Mouse (Mus musculus): ENCODE data around the gene Ppard.

The Ppard gene

DNA sequence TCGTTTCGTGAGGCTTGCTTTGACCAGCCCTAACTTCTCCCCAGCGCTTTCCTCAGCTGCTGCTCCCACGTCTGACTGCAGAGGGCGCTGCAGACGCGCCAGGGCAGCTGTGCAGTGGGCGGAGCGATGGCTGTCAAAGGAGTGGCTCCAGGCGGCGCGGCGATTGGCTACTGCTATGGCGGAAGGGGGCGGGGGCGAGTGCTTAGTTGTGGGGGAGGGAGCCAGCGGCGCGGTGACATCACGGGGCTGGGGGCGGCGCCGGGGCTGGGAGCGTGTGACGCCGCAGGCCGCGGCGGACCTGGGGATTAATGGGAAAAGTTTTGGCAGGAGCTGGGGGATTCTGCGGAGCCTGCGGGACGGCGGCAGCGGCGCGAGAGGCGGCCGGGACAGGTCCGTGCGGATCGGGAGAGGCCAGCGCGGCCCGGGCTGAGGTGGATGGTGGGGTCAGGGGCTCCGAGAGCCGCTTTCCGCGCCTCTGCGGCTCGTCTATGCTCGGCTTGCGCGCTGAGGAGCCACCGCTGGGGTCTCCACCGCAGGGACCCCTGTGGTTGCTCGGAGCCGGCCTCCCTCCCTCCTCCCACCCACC, at the start of gene Ppard:
Gene Ppard, plus strand, starts transcription at position 226 of the 586 bp plus-strand sequence.
- in situ Hi-C loops (cut with MseI, MboI), result no loop called here

GRCm38 (mm10) chr17:28184971-28185638, 47.4 kb upstream of the Ppard start:
- in situ Hi-C loops (cut with MseI, MboI), result no loop called here

- in situ Hi-C loops (cut with MseI, MboI), result no loop called here
Observed at GRCm38 (mm10) chr17:28188313-28188712, 44.2 kb upstream of the Ppard start.

GRCm38 (mm10) chr17:28192754-28193153, 39.7 kb upstream of the Ppard start:
- in situ Hi-C loops (cut with MseI, MboI), result no loop called here

DNA sequence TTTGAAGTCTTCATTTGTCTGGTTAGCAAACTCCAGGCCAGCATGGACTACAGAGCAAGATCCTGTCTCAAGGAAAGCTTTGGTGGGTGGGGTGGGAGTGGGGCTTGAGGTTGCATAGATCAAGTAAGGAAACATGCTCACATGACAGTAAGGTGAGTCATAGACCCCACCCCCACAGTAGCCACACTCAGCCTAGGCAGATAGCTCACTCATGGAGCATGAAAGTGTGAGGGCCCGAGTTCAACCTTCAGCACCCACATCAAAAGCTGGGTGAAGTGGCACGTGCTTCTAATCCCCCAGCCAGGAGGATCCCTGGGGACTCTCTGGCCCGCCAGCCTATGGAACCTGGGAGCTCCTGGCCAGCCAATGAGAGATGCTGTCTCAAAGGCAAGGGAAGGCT, 38.9 kb upstream of the Ppard start:
- in situ Hi-C loops (cut with MseI, MboI), result no loop called here

- in situ Hi-C loops (cut with MseI, MboI), result no loop called here
Observed at GRCm38 (mm10) chr17:28195033-28195432, 37.5 kb upstream of the Ppard start.

DNA sequence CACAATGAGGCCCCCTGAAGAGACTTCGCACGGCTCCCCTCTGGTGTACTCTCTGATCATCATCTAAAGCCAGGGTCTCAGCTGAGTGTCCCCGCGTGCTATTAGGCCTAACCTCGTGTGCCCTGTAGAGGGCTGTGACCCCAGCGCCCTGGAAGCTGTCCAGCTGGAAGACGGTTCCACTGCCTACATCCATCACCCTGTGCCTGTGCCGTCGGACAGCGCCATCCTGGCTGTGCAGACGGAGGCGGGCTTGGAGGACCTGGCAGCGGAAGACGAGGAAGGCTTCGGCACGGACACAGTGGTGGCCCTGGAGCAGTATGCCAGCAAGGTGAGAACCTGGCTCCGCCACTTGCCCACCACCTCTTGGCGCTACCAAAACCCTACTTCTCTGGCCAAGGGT, 34.9 kb upstream of the Ppard start:
- in situ Hi-C loops (cut with MseI, MboI), result no loop called here

DNA sequence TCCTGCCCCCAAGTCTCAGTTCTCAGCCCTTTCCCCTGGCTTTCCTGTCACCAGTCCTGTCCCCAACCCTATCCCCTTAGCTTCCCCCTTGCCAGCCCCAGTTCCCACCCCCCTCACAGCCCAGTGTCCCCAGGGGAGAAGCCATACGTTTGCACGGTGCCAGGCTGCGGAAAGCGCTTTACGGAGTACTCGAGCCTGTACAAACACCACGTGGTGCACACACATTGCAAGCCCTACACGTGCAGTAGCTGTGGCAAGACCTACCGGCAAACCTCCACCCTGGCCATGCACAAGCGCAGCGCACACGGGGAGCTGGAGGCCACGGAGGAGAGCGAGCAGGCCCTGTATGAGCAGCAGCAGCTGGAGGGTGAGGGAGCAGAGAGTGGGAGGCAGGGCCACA, 30.5 kb upstream of the Ppard start:
- in situ Hi-C loops (cut with MseI, MboI), result no loop called here

DNA sequence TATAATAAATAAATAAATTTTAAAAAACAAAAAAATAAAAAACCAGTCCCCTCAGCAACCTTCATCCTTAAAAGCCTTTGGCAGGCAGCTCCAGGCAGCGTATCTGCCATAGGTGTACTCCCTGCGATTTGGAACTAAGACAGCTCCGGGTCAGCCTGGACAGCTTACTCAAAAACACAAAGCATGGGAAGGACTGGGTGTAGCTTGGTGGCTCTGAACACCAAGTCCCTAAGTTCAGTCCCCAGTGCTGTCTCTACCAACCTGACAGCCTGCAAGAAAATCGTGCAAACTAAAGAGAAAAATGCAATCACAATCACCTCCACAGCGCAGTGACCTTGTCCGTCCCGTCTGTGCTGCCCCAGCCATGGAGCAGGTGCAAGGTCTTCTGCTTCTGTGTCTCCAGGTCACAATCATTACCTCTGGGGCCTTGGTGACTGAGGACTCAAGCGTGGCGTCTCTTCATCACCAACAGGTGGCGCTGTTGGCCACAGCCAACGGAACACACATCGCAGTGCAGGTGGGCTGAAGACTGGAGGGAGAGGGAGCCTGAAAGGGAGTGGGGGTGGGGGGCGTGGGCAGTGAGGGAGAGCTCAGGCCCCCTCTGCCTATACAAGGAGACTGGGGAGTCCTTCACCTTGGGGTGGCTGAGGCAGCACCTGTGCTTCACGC, 28.3 kb upstream of the Ppard start:
- in situ Hi-C loops (cut with MseI, MboI), result no loop called here

- in situ Hi-C loops (cut with MseI, MboI), result no loop called here
Observed at GRCm38 (mm10) chr17:28205443-28205842, 27.1 kb upstream of the Ppard start.

DNA sequence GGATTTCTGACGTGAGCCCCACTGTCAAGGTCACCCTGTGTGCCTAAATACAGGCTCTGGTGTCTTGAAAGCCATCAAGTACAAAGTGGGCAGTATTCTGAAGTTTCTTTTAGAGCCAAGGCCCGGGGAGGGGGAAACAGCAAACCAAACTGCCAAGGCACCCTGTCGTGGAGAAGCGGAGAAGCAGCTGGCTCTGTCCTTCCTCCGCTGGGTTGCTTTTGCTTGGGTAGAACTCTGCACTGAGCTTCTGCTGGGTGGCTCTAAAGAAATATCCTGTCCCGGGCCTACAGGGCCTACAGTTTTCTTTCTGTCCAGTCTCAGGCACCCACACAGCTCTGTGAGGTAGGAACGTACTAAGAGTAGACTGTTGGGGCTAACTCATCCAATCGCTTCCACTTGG, 25.4 kb upstream of the Ppard start:
- in situ Hi-C loops (cut with MseI, MboI), result no loop called here

DNA sequence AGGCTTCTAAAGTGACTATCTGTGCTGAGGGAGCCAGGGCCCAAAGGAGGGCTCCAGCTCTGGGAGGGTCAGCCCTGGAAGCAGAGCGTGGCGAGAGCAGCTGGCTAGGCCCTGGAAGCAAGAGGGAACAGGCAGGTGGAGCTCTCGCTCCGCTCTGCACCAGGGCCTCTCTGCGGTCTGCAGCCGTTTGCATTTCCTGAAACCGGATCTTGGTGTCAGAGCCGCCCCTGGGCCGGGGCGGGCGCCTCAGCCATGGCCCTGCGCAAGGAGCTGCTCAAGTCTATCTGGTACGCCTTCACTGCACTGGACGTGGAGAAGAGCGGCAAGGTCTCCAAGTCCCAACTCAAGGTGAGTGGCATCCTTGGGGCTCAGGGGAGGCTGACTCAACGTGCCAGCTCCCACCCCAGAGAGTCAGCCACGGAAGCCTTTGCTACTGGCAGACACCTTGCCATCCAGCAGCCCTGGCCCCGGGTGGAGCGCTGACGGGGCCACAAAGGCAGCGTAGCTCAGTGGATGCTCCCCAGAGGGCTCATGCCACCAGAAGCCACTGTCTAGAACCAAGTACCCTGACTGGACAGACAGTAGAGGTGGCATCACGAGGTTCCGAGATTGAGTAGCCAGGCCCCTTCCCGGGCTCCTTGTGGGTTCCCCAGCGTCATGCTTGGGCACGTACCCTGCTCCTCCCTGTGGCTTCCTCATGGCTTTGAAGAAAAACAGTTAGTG, 24.7 kb upstream of the Ppard start, which contains the start of gene Def6:
Gene Def6, plus strand, starts transcription at position 188 of the 723 bp plus-strand sequence.
- in situ Hi-C loops (cut with MseI, MboI), result no loop called here

- in situ Hi-C loops (cut with MseI, MboI), result no loop called here
Observed at GRCm38 (mm10) chr17:28208314-28208612, 24.2 kb upstream of the Ppard start.

DNA sequence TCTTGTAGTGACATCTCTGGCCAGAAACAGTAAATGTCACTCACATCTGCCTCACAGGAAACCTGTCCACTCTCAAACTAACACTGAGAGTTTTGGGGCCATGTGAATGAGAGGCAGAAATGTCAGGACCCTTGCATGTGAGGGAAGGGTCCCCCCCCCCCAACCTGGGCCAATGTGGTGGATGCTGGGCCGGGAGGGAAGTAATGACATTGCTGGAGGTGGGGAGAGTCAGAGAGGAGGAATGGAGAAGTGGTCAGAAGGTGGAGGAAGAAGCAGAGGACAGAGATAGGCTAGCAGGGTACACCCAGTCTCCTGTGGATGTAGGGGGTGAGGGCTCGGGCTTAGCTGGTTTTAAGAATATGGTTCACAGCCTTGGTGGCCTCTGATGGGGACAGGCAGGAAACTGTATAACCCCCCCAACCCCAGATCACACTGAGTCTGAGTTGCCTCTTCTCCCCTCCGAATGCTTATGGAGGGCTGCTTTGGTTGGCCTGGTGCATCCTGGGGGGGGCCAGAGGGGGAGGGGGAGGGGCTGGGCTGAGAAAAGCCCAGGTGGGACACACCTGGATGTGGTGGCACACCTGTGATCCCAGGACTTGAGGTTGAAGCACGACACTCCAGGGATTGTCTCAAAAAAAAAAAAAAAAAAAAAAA, 22.9 kb upstream of the Ppard start:
- in situ Hi-C loops (cut with MseI, MboI), result no loop called here

- in situ Hi-C loops (cut with MseI, MboI), result no loop called here
Observed at GRCm38 (mm10) chr17:28211921-28212341, 20.6 kb upstream of the Ppard start.

GRCm38 (mm10) chr17:28212391-28212790, 20.1 kb upstream of the Ppard start:
- in situ Hi-C loops (cut with MseI, MboI), result no loop called here

- in situ Hi-C loops (cut with MseI, MboI), result no loop called here
Observed at GRCm38 (mm10) chr17:28213236-28213635, 19.3 kb upstream of the Ppard start.

DNA sequence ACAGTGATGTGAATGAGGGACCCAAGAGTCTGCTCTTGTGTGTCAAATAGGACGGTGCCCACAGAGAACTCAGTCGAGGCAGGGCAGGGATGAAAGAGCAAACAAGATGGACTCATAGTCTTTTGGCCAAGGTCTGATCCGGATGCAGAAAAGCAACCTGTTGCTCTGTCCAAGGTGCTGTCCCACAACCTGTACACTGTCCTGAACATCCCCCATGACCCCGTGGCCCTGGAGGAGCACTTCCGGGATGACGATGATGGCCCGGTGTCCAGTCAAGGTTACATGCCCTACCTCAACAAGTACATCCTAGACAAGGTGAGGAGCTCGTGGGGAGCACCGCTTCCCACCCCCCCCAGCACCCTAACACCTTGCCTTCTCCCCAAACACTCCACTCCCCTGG, 15.7 kb upstream of the Ppard start:
- in situ Hi-C loops (cut with MseI, MboI), result no loop called here

- in situ Hi-C loops (cut with MseI, MboI), result no loop called here
Observed at GRCm38 (mm10) chr17:28217721-28218649, 14.5 kb upstream of the Ppard start.

GRCm38 (mm10) chr17:28222463-28222862, 10.0 kb upstream of the Ppard start:
- in situ Hi-C loops (cut with MseI, MboI), result loop anchor here in 1 of 2 experiments (5.0 kb wide), 1 partner anchor 90 kb away; the partner anchor contains the start of gene Fance
